Mouse (Mus musculus) kidney, adult 9 months (tissue): Measurements from ENCODE around the gene Zfp763.
A peak's percentile ranks its signal among the peaks of the same experiment; 100 is the strongest.
"Not testable (repeated sequence)": the region's sequence is repeated elsewhere in the genome, so short reads cannot be mapped to it uniquely, and the experiment has no call there.

Experiments used
- DNase-seq: peaks from one replicate; pipeline ENCODE4 v3.0.0; 2022

Zfp763 gene

GRCm38 (mm10) chr17:33032900-33033891, at the start of gene Zfp763:
Gene Zfp763, minus strand, starts transcription at chr17:33033402.
- DNase-seq: peak; percentile 92

GRCm38 (mm10) chr17:33067958-33068357, 34.8 kb upstream of the Zfp763 start, which contains the start of gene 4921501E09Rik:
Gene 4921501E09Rik, minus strand, starts transcription at chr17:33068058.
- no peak for DNase-seq

GRCm38 (mm10) chr17:33063001-33063400, 29.8 kb upstream of the Zfp763 start:
- no peak for DNase-seq

- no peak for DNase-seq
Observed at GRCm38 (mm10) chr17:33058791-33059190, 25.6 kb upstream of the Zfp763 start.

GRCm38 (mm10) chr17:33032376-33032775, 826 bp downstream of the Zfp763 start:
- no peak for DNase-seq

GRCm38 (mm10) chr17:33020434-33020833, 12.8 kb downstream of the Zfp763 start:
- not testable (repeated sequence) for DNase-seq

GRCm38 (mm10) chr17:33008337-33008736, 24.9 kb downstream of the Zfp763 start:
- peak; percentile 30 for DNase-seq

GRCm38 (mm10) chr17:32998492-32998891, 34.7 kb downstream of the Zfp763 start:
- DNase-seq: no peak

- peak; percentile 95 for DNase-seq
Observed at GRCm38 (mm10) chr17:32992699-32993474, 40.3 kb downstream of the Zfp763 start, which contains the start of gene Zfp952. Gene Zfp952, plus strand, starts transcription at chr17:32993129.

- peak; percentile 33 for DNase-seq
Observed at GRCm38 (mm10) chr17:32991965-32992698, 41.1 kb downstream of the Zfp763 start.

- no peak for DNase-seq
Observed at GRCm38 (mm10) chr17:32986301-32986700, 46.9 kb downstream of the Zfp763 start.

- no peak for DNase-seq
Observed at GRCm38 (mm10) chr17:32981361-32981760, 51.8 kb downstream of the Zfp763 start.
